Mouse (Mus musculus) mature B cell (primary cell): ENCODE results near the gene Gna14.

Experiments used
- in situ Hi-C: fragments of 300-500 bp; cut with MboI; formaldehyde crosslinking; loops from 2 replicates; pipeline ENCODE4 v1.14.3; 2019

Gna14 gene

DNA sequence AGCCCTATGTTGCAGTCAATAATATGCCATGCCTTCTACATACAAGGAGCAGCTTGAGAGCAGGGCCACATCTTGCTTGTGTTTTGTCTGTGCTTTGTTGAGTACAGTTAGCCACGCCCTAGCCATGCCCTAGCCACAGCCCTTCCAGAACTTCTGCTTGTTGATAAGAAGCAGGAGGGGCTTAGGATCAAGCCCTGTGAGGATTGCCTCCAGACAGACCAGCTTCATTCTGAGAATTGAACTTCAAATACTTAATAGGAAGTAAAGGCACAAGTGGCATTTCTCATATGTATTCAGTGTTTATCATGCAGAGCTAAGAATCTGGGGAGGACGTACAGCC lies 75.5 kb downstream of the Gna14 start:
- in situ Hi-C loops, result no loop called here

DNA sequence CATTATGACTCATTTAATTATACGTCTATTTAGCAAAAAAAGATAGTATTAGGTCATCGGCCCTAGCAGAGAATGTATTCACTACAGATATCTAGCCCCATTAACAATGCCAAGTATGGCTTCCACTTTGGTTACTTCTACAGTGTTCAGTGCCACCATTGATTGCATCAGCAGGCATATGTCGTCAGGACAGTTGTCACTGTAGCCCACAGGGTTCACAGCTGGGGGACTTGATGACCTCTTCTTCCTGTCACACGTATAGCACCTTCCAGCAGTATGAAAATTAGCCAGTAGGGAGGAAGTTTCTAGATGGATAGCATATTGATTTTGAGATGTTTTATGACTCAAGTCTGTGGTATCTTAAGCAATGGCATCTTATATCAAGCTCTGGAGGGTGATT lies 78.6 kb downstream of the Gna14 start:
- in situ Hi-C loops, result no loop called here

DNA sequence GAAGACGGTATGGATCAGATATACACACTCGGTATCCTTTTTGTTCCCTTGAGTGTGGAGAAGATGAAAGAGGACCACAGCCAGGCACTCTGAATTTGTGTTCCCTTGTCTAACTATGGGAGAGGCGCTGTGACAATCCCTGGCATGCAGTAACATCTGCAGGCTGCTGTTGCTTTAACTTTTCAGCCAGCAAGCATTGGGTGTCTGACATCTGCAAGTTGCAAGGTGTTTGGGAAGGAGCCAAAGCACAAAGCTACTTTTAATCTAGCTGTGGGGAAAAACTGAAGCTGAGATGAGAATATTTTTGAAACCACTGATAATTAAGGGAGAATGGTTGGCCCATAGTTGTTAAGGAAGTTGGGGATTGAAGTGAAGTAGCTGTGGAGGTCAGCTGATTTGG lies 83.0 kb downstream of the Gna14 start:
- in situ Hi-C loops, result no loop called here

- in situ Hi-C loops, result no loop called here
Measured at GRCm38 (mm10) chr19:16520608-16521007, 85.0 kb downstream of the Gna14 start.

DNA sequence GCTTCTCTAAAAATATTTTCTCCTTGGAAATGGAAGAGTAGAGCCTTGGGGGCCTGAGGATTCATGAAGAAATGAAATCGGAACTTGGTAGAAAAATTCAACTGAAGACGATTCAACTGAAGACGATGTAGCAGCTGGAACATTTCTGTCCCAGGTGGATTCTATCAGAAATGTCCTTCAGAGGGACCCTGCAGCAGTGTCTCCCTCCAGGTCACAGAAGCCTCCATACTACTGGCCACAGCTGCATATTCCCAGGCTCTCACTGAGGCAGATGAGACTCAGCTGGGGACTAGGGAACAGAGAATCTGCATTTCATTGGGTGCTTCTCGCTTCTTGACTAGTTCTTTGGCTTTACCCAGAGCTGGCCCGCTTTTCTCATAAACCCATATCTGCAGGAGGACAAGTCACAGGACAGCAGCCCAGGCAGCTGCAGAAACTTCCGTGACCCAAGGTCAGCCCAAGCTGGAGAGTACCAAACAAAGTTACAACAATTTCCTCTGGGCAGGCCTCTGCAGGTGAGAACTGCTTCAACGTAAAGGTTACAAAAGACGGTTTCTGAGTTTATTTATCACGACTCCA lies 90.8 kb downstream of the Gna14 start:
- in situ Hi-C loops, result no loop called here

DNA sequence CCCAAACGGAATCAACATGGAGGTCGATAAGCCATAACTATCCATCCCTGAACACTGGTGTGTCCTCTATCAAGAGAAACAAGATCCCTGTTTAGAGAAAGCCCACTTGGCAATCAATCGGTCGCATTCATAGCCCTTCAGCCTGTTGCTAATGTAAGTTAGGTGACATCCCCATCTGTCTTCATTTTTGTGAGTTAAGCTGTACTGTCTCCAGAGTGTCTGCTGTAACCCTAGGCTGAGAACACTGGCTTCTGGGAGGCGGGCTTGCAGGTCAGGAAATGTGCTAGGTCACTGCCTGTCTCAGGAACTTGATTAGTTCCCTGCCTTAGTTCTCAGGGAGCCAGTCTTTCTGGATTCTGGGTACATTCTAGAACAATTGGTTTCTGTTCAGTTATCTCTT lies 91.5 kb downstream of the Gna14 start:
- in situ Hi-C loops, result no loop called here

DNA sequence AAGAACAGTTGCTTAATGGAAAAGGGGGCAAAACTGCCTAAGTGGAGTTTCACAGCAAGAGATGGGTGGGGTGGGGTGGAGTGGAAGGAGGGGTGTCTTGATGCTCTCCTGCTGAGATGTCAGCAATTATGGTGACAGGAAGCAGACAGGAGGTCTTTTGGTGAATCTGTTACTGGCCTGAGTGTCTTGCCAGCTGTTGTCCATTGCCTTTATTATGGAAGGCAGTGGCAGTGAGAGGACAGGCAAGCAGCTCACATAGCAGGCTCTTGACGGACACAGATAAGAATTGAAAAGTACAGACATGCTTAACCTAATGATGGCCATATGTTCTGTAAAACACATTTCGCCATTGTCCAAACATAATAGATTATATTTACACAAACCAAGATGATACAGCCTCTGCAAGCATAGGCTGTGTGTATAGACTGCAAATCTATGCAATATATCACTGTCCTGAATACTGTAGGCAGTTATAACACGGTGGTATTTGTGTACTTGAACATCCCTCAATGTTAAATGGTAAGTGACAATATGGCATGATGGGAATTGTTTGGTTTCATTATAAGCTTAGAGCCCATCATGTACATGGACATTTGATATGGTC lies 92.8 kb downstream of the Gna14 start:
- in situ Hi-C loops, result no loop called here

GRCm38 (mm10) chr19:16529293-16529920 lies 93.8 kb downstream of the Gna14 start:
- in situ Hi-C loops, result no loop called here

DNA sequence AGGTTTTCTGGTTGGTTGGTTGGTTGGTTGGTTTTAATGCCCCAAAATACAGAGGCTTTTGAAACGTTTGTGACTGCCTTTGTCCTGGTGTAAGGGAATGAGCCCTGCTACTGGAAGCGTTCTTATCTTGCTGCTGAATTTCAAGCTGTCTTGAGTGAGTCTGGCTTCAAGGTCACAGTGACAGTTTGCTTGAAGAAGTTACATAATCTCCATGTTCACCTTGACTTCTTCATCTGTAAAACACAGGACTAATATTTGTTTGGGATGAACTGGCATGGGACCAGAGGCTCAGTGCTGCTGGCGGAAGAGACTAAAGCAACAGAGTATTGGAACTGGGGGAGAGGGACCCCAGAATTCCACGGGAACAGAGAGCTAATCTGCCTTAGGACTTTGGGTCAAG lies 94.4 kb downstream of the Gna14 start:
- in situ Hi-C loops, result no loop called here

DNA sequence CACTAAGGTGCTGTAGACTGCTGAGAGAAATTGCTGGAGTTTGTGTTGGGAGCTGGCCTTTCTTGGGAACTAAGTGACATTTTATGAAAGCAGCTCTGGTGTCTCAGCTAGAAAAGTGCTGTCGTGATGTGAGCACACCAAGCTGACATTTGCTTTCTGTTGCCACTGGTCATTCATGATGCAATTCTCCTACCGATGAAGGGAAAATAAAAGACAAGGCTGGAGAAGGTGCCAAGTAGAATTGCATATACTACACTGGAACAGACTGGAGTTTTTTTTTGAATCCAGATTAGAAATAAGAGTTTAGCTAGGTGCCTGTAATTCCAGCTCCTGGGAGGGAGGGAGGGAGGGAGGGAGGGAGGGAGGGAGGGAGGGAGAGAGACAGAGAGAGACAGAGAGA lies 98.7 kb downstream of the Gna14 start:
- in situ Hi-C loops, result no loop called here

DNA sequence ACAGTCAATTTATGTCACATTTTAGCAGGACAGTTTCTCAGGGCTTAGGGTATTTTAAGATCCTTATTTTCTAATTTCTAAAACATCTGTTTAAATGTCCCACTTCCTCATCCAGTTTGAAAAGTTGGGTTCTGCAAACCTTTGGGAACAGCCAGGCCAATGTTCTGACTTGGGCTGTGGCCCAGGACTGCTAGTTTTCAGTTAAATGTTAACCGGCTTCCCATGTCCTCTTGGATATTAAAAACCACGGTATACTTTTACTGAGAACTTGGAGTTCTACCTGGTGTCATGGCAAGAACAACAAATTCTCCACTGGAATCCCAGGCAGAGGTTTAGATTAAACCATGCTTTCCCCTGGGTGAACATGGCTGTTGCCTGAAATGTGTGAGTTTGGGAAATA lies 102.9 kb downstream of the Gna14 start:
- in situ Hi-C loops, result no loop called here

DNA sequence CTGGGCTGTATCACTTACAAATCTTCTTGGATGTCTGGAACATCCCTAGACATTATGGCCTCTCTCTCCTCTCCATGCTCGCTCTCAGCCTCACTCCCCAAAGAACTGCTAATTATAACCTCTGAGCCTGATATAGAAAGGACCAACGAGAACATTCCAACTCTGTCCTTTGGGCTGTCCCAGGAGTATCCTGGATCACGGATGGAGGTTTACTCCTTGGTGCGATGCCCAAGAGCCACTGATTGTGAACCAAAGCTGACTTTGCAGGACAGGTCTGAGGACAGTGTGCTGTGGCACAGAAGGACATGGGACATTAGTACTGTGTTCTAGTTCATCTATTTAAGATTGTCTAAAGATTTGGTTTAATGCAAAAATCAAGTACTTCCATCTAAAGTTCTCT lies 108.1 kb downstream of the Gna14 start:
- in situ Hi-C loops, result no loop called here

DNA sequence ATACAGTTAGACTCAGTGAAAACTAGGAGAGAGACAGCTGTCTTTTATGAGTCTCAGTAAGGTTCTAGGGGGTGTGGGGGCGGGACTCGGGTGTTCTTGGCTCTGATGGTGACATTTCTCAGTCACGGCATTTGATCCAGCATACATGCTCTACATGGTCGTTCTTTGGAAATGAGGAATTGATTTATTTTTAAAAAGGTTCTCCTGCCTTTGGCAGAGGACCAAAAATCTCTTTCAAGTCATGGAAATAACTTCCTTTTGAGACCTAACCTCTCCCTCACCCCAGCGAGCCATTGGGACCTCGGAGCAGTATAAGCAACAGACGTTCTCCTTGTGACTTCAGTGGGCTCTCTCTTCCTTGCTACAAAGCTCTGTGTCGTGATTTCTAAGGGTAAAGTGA lies 121.4 kb downstream of the Gna14 start:
- in situ Hi-C loops, result no loop called here

GRCm38 (mm10) chr19:16557971-16558370 lies 122.4 kb downstream of the Gna14 start:
- in situ Hi-C loops, result no loop called here

- in situ Hi-C loops, result no loop called here
Measured at GRCm38 (mm10) chr19:16558570-16558969, 123.0 kb downstream of the Gna14 start.

- in situ Hi-C loops, result no loop called here
Measured at GRCm38 (mm10) chr19:16559243-16559896, 123.8 kb downstream of the Gna14 start.

DNA sequence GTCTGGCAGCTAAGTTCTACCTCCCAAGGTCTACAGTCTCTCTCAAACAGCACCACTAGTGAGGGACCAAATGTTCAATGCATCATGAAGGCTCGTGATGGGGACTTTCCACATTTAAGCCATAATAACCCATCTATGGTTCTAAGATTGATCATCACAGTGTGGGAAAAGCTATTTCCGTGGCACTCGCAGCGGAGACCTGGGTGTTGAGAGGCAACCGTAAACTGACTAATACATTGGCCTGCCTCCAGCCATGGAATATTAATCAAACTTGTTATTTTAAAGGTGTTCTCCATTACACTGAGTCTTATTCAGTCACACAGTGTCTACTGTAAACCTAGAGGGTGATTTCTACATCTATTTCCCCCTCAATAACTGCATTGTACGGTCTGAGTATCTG lies 127.1 kb downstream of the Gna14 start:
- in situ Hi-C loops, result no loop called here

DNA sequence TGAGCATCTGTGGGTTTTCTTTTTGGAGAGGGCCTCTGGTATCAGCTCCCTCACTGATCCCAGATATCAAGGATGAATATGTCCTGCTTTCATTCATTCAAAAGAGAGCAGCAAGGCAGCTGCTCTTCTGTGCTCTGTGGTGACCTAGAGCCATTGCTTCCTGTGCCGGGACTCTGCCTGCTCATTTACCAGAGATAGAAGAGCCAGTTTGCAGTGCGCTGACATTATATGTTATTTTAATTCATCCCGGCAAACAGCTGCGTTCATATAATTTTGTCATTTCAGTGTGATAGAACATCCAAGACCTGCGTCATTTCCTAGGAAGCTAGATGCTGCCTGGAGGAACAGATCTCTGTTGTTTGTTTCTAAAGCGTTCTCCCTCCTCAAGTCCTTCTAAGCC lies 141.2 kb downstream of the Gna14 start:
- in situ Hi-C loops, result no loop called here

DNA sequence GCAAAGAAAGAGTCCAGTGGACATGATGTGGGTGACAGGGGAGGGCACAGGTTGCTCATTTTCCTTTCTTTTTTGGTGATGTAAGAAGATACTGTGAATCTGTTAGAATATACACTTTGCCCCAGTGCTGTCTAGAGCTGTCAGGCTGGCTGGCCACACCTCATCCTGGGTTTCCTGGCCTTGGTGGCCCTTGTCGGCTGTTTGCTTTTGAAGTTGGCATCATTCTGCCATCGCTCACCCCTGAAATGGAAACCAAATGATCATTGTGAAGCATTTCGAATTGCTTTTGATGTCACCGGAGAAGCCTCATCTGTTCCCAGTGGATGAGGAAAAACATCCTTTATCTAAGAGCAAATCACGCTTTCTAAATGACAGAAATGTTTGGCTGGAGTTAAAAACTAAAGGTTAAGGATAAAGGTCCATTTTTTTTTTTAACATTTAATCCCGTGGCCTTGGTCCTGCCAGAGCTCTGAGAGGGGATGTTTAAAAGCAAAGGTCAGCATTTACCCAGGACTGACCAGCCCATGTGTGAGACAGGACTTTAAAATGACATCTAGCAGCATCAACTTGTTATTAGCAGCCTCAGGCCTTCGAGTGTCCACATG lies 144.2 kb downstream of the Gna14 start:
- in situ Hi-C loops, result no loop called here

- in situ Hi-C loops, result no loop called here
Measured at GRCm38 (mm10) chr19:16580501-16580900, 144.9 kb downstream of the Gna14 start.

GRCm38 (mm10) chr19:16584546-16584945 lies 149.0 kb downstream of the Gna14 start:
- in situ Hi-C loops, result no loop called here

GRCm38 (mm10) chr19:16585379-16585778 lies 149.8 kb downstream of the Gna14 start:
- in situ Hi-C loops, result no loop called here
